Mouse (Mus musculus): ENCODE measurements at regions not wholly inside any gene's neighbourhood (a gene's known extent, or its start where the extent isn't known, plus 50 kb on each side); places are given as distances from the start of the nearest gene placed in this dataset.

DNA sequence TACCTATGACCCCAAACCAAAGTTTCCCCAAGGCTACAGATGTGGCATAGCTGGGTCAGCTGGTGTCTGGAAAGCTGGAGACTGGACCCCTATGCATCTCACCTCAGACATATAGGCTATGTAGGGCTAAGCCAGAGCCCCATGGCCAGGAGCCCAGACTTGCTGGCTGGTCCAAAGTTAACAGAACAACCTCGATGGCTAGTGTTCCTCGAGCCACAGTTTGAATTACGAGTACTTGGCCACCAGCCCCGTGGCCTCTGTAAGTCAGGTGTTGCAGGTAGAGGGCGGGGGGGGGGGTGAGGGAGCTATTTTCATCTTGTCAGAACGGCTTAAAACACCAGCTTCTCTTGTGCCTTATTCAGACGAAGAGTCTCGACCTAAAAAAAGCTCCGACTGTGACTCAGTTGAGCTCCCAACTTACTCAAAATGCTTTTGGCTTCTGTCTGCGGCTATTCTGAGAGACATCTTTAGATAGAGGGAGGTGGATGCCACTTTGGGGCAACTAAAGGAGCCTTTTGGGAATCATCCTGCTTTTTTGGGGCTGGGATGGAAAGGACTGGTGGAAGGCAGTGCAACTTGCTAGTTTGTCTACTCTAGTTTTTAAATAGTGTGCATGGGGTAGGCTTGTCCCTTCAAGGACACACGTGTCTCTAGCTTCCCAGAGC is 53.6 kb upstream of the Car12 start:
- TF ChIP-seq IRF4 (IDR thresholded peaks at IDR 0.05; ENCODE audit: low read depth, low read length), result no peak
- TF ChIP-seq E2F4 (IDR thresholded peaks at IDR 0.05; ENCODE audit: insufficient replicate concordance, low read depth, low read length), result no peak
